Mouse (Mus musculus) liver, adult 2 months (tissue): Measurements from ENCODE around the gene Zfp598. TPM values are rescaled to one million over a fixed set of nuclear protein-coding genes. Genes with fewer than 3 reads are reported as not detected.

Experiments used
- DNase-seq: peaks from one replicate; pipeline ENCODE4 v3.0.0-alpha.2; 2011; ENCODE audit warnings: low read depth, low spot score; ENCODE audit errors: extremely low read depth
- H3K27ac ChIP-seq: fragments of 200-500 bp; replicated peaks from 2 replicates; pipeline ENCODE4 v1.5.1; 2012; ENCODE audit warnings: low read depth, mild to moderate bottlenecking, control low read depth, inconsistent platforms, low read length; ENCODE audit not compliant: insufficient read depth
- H3K27me3 ChIP-seq: fragments of 200-500 bp; 2 replicates; pipeline ENCODE4 v1.6.1; 2012; ENCODE audit warnings: mild to moderate bottlenecking, moderate library complexity, low read length, inconsistent platforms; ENCODE audit not compliant: control insufficient read depth, insufficient read depth
- H3K36me3 ChIP-seq: fragments of 200-500 bp; 2 replicates; pipeline ENCODE4 v1.6.1; 2012; ENCODE audit warnings: low read length, inconsistent platforms; ENCODE audit not compliant: control insufficient read depth, insufficient read depth
- H3K4me1 ChIP-seq: fragments of 200-500 bp; 2 replicates; pipeline ENCODE4 v1.6.1; 2011; ENCODE audit warnings: low read length; ENCODE audit not compliant: control insufficient read depth, insufficient read depth
- H3K4me3 ChIP-seq: fragments of 200-500 bp; 2 replicates; pipeline ENCODE4 v1.5.1; 2011; ENCODE audit warnings: low read depth, mild to moderate bottlenecking, control low read depth, low read length, moderate library complexity; ENCODE audit not compliant: insufficient read depth
- H3K79me2 ChIP-seq: fragments of 200-500 bp; 2 replicates; pipeline ENCODE4 v1.6.1; 2012; ENCODE audit warnings: inconsistent platforms, mild to moderate bottlenecking, low read length, moderate library complexity; ENCODE audit not compliant: control insufficient read depth, insufficient read depth
- H3K9ac ChIP-seq: fragments of 200-500 bp; 2 replicates; pipeline ENCODE4 v1.6.1; 2012; ENCODE audit warnings: low read depth, mild to moderate bottlenecking, control low read depth, inconsistent platforms, low read length
- CTCF ChIP-seq: fragments of 200-500 bp; IDR thresholded peaks from 2 replicates; pipeline ENCODE4 v1.5.1; 2011; ENCODE audit warnings: low read depth, low read length, control low read depth
- POLR2A ChIP-seq: fragments of 200-500 bp; IDR thresholded peaks from 2 replicates; pipeline ENCODE4 v1.6.1; 2011; ENCODE audit warnings: low read length, control low read depth; ENCODE audit not compliant: insufficient read depth; ENCODE audit errors: extremely low read depth
- WGBS: fragments of 180-500 bp; shearing (Covaris S2); methylation state at CpG from one replicate; pipeline ENCODE4 v1.1.7; 2018; 5-methylcytosine and 5-hydroxymethylcytosine counted together
- polyA plus RNA-seq: library from polyadenylated mRNA; depleted of rRNA; stranded (reverse); fragments of >200 nt; gene quantifications from 2 replicates; pipeline ENCODE4 v1.2.3, GENCODE M21; 2012
- total RNA-seq: library from RNA; depleted of rRNA; stranded (reverse); fragments of >200 nt; gene quantifications from 2 replicates; pipeline ENCODE4 v1.2.3, GENCODE M21; 2014

The Zfp598 gene
- total and polyA plus RNA-seq, 2 experiments, result 11.1 to 106 TPM

GRCm38 (mm10) chr17:24677500-24678080 lies 8.1 kb downstream of the Zfp598 start:
- no peak for TF ChIP-seq POLR2A
- TF ChIP-seq CTCF, result no peak
- H3K27me3 ChIP-seq, result no peaks in the 10 kb centered on the region
- 96% methylated on average over 24 of the region's 24 CpGs for WGBS
- no peak overlapping the region for H3K27ac ChIP-seq
- H3K4me1 ChIP-seq, result no peaks in the 10 kb centered on the region
- no peak for DNase-seq
- H3K4me3 ChIP-seq, result no peak overlapping the region
- peaks cover 29% of the 10 kb centered on the region; the same call in 1 of the 2 replicates for H3K36me3 ChIP-seq
- no peak overlapping the region for H3K9ac ChIP-seq
- H3K79me2 ChIP-seq, result peaks cover 24% of the 10 kb centered on the region; the same call in 1 of the 2 replicates

GRCm38 (mm10) chr17:24686514-24686913 lies 17.0 kb downstream of the Zfp598 start:
- no peak for TF ChIP-seq CTCF
- TF ChIP-seq POLR2A, result no peak
- DNase-seq, result peak; percentile 56
- peaks cover 3% of the 10 kb centered on the region; the same call in 1 of the 2 replicates for H3K36me3 ChIP-seq
- peaks cover 6% of the 10 kb centered on the region; the same call in 1 of the 2 replicates for H3K4me1 ChIP-seq
- no peaks in the 10 kb centered on the region for H3K79me2 ChIP-seq
- H3K27me3 ChIP-seq, result peaks cover 6% of the 10 kb centered on the region
- no peak overlapping the region for H3K27ac ChIP-seq
- 49% methylated on average over 16 of the region's 16 CpGs for WGBS
- no peak overlapping the region for H3K9ac ChIP-seq
- H3K4me3 ChIP-seq, result no peak overlapping the region

- peaks cover 6% of the 10 kb centered on the region for H3K27me3 ChIP-seq
- TF ChIP-seq CTCF (no peak), POLR2A (no peak)
- peak overlapping the region; percentile 59 for H3K4me3 ChIP-seq
- DNase-seq, result peak; percentile 38
- H3K27ac ChIP-seq, result no peak overlapping the region
- H3K9ac ChIP-seq, result peak overlapping the region; percentile 13
- no peaks in the 10 kb centered on the region for H3K36me3 ChIP-seq
- peaks cover 6% of the 10 kb centered on the region; the same call in 1 of the 2 replicates for H3K4me1 ChIP-seq
- WGBS, result 5% methylated on average over 25 of the region's 25 CpGs
- no peaks in the 10 kb centered on the region for H3K79me2 ChIP-seq
Measured at GRCm38 (mm10) chr17:24687146-24687595, 17.7 kb downstream of the Zfp598 start.

- Histone ChIP-seq H3K79me2 (no peaks in the 10 kb centered on the region), H3K36me3 (no peaks in the 10 kb centered on the region), H3K9ac (peak overlapping the region; percentile 13; the same call in 1 of the 2 replicates), H3K27ac (no peak overlapping the region), H3K4me3 (peak overlapping the region; percentile 59; the same call in 1 of the 2 replicates), H3K4me1 (peaks cover 6% of the 10 kb centered on the region; the same call in 1 of the 2 replicates), H3K27me3 (peaks cover 6% of the 10 kb centered on the region)
- 27% methylated on average over 23 of the region's 23 CpGs for WGBS
- TF ChIP-seq CTCF (no peak), POLR2A (no peak)
- no peak for DNase-seq
Measured at GRCm38 (mm10) chr17:24687599-24687998, 18.1 kb downstream of the Zfp598 start.

- 8% methylated on average over 55 of the region's 55 CpGs for WGBS
Measured at GRCm38 (mm10) chr17:24689251-24690081, 20.0 kb downstream of the Zfp598 start, which contains the start of gene Syngr3. Syngr3 (minus strand) TSS chr17:24689955.

More at GRCm38 (mm10) chr17:24689251-24690081, 20.0 kb downstream of the Zfp598 start, which contains the start of gene Syngr3:
- Histone ChIP-seq H3K27me3 (peaks cover 6% of the 10 kb centered on the region), H3K9ac (no peak within 1 kb of the TSS), H3K4me3 (no peak within 1 kb of the TSS), H3K79me2 (no peaks in the 10 kb centered on the region), H3K27ac (no peak within 1 kb of the TSS), H3K4me1 (peaks cover 6% of the 10 kb centered on the region; the same call in 1 of the 2 replicates), H3K36me3 (no peaks in the 10 kb centered on the region)
- DNase-seq, result no peak
- no peak for TF ChIP-seq POLR2A
- TF ChIP-seq CTCF, result no peak
